Mouse (Mus musculus) MEL (cell line): Measurements from ENCODE around the gene Rrp7a. TPM values are rescaled to one million over a fixed set of nuclear protein-coding genes. Genes with fewer than 3 reads are reported as not detected.

Experiments used
- DNase-seq: peaks from one replicate; pipeline ENCODE4 v3.0.0; 2011; ENCODE audit warnings: low read depth, low spot score
- H3K27ac ChIP-seq: 2 replicates; pipeline ENCODE4 v1.5.1; 2012; ENCODE audit warnings: low read depth, mild to moderate bottlenecking, control low read depth, low read length, moderate library complexity; ENCODE audit not compliant: control insufficient read depth
- H3K27me3 ChIP-seq, 2 experiments: fragments of 150-350 bp in 1 of 2; sonication (generic) in 1 of 2; 2 replicates each; pipeline ENCODE4 v1.6.1; 2012; ENCODE audit warnings: low read length in 2 of 2, mild to moderate bottlenecking in 2 of 2, improper control_type of control experiment in 1 of 2, moderate library complexity in 1 of 2; ENCODE audit not compliant: insufficient read depth in 2 of 2, control insufficient read depth in 1 of 2
- H3K36me3 ChIP-seq, 2 experiments: 2 replicates each; pipeline ENCODE4 v1.6.1; 2012 to 2014; ENCODE audit warnings: low read length in 2 of 2, improper control_type of control experiment in 1 of 2, inconsistent platforms in 1 of 2, mild to moderate bottlenecking in 1 of 2; ENCODE audit not compliant: insufficient read depth in 2 of 2, control insufficient read depth in 1 of 2
- H3K4me1 ChIP-seq, 2 experiments: fragments of 150-350 bp in 1 of 2; sonication (generic) in 1 of 2; 2 replicates each; pipeline ENCODE4 v1.6.1; 2012; ENCODE audit warnings: low read length in 2 of 2, improper control_type of control experiment in 1 of 2, mild to moderate bottlenecking in 1 of 2; ENCODE audit not compliant: insufficient read depth in 2 of 2, control insufficient read depth in 1 of 2
- H3K4me3 ChIP-seq, 2 experiments: fragments of 150-350 bp in 1 of 2; sonication (generic) in 1 of 2; 2 replicates each; pipeline ENCODE4 v1.5.1; 2012; ENCODE audit warnings: low read depth in 2 of 2, low read length in 2 of 2, mild to moderate bottlenecking in 2 of 2, moderate library complexity in 2 of 2, control low read depth in 1 of 2, improper control_type of control experiment in 1 of 2; ENCODE audit not compliant: control insufficient read depth in 1 of 2, insufficient read depth in 1 of 2
- H3K79me2 ChIP-seq: 2 replicates; pipeline ENCODE4 v1.6.1; 2012; ENCODE audit warnings: mild to moderate bottlenecking, low read length, moderate library complexity; ENCODE audit not compliant: control insufficient read depth, poor library complexity, insufficient read depth
- H3K9ac ChIP-seq: 2 replicates; pipeline ENCODE4 v1.6.1; 2012; ENCODE audit warnings: low read depth, mild to moderate bottlenecking, control low read depth, low read length, moderate library complexity; ENCODE audit not compliant: control insufficient read depth, poor library complexity, severe bottlenecking
- H3K9me3 ChIP-seq: fragments of 150-350 bp; sonication (generic); replicated peaks from 2 replicates; pipeline ENCODE4 v1.6.1; 2012; ENCODE audit warnings: mild to moderate bottlenecking, low read length, improper control_type of control experiment, moderate library complexity; ENCODE audit not compliant: insufficient read depth
- CTCF ChIP-seq, 3 experiments: IDR thresholded peaks in 2 of 3; conservative IDR thresholded peaks in 1 of 3; 2 replicates each; pipeline ENCODE4 v1.5.1; 2011 to 2012; ENCODE audit warnings: low read length in 3 of 3, low read depth in 2 of 3, mild to moderate bottlenecking in 2 of 3, improper control_type of control experiment in 1 of 3, inconsistent platforms in 1 of 3, mixed read lengths in 1 of 3, moderate library complexity in 1 of 3; ENCODE audit not compliant: control insufficient read depth in 1 of 3, insufficient read depth in 1 of 3, poor library complexity in 1 of 3, severe bottlenecking in 1 of 3
- E2F4 ChIP-seq: IDR thresholded peaks from 2 replicates; pipeline ENCODE4 v1.6.1; 2011; ENCODE audit warnings: low read depth, low read length, improper control_type of control experiment, borderline replicate concordance
- GABPA ChIP-seq: IDR thresholded peaks from 2 replicates; pipeline ENCODE4 v1.6.1; 2012; ENCODE audit warnings: low read depth, mild to moderate bottlenecking, inconsistent platforms, low read length, improper control_type of control experiment, moderate library complexity
- MAZ ChIP-seq: IDR thresholded peaks from 2 replicates; pipeline ENCODE4 v1.6.1; 2012; ENCODE audit warnings: low read depth, mild to moderate bottlenecking, inconsistent platforms, low read length, improper control_type of control experiment
- MXI1 ChIP-seq: IDR thresholded peaks from 2 replicates; pipeline ENCODE4 v1.6.1; 2011; ENCODE audit warnings: mild to moderate bottlenecking, low read depth, low read length, improper control_type of control experiment
- MYC ChIP-seq: IDR thresholded peaks from 2 replicates; pipeline ENCODE4 v1.6.1; 2011; ENCODE audit warnings: low read depth, mild to moderate bottlenecking, low read length, improper control_type of control experiment, moderate library complexity
- POLR2AphosphoS2 ChIP-seq: IDR thresholded peaks from 2 replicates; pipeline ENCODE4 v1.6.1; 2011; ENCODE audit warnings: low read length, improper control_type of control experiment
- RAD21 ChIP-seq: IDR thresholded peaks from 2 replicates; pipeline ENCODE4 v1.6.1; 2011; ENCODE audit warnings: mild to moderate bottlenecking, low read depth, low read length, improper control_type of control experiment
- SMC3 ChIP-seq: IDR thresholded peaks from 2 replicates; pipeline ENCODE4 v1.6.1; 2011; ENCODE audit warnings: low read depth, low read length, improper control_type of control experiment
- ZKSCAN1 ChIP-seq: IDR thresholded peaks from 2 replicates; pipeline ENCODE4 v1.6.1; 2012; ENCODE audit warnings: low read depth, mild to moderate bottlenecking, inconsistent platforms, low read length, improper control_type of control experiment, moderate library complexity
- polyA plus RNA-seq, 2 experiments: library from polyadenylated mRNA; stranded (reverse) in 1 of 2; unstranded in 1 of 2; fragments of >175 nt in 1 of 2; fragments of >200 nt in 1 of 2; gene quantifications; 2 replicates each; pipeline versions ENCODE4 v1.2.1 to v1.2.4; 2012; ENCODE audit warnings: low replicate concordance in 2 of 2, low read depth in 1 of 2; ENCODE audit not compliant: insufficient read length in 2 of 2, insufficient read depth in 1 of 2, missing spikeins in 1 of 2
- total RNA-seq: library from RNA; depleted of rRNA; stranded (reverse); fragments of 300-350 nt; gene quantifications from 2 replicates; pipeline ENCODE4 v1.2.3, GENCODE M21; 2012

Gene Rrp7a
- total and polyA plus RNA-seq, 3 experiments = 155 to 483 (median 283) TPM

- peaks cover 5% of the 10 kb centered on the region; the same call in 1 of the 2 replicates for H3K79me2 ChIP-seq
- no peak overlapping the region for H3K9ac ChIP-seq
- H3K4me3 ChIP-seq = no peak overlapping the region
- TF ChIP-seq GABPA (no peak), MYC (no peak), ZKSCAN1 (no peak)
- TF ChIP-seq, all 39 proteins: peak for 0
- DNase-seq = no peak
- H3K27ac ChIP-seq = no peak overlapping the region
- H3K36me3 ChIP-seq = no peaks in the 10 kb centered on the region
- no peaks in the 10 kb centered on the region for H3K9me3 ChIP-seq
- H3K4me1 ChIP-seq = no peaks in the 10 kb centered on the region
- no peaks in the 10 kb centered on the region for H3K27me3 ChIP-seq
These were observed 7.5 kb downstream of the Rrp7a start for GRCm38 (mm10) chr15:83115071-83115470.

GRCm38 (mm10) chr15:83114106-83114505, 8.5 kb downstream of the Rrp7a start:
- Histone ChIP-seq H3K27me3 (no peaks in the 10 kb centered on the region), H3K36me3 (no peaks in the 10 kb centered on the region), H3K4me1 (no peaks in the 10 kb centered on the region), H3K79me2 (peaks cover 2% of the 10 kb centered on the region; the same call in 1 of the 2 replicates), H3K4me3 (no peak overlapping the region), H3K9ac (no peak overlapping the region), H3K27ac (no peak overlapping the region)
- no peak for DNase-seq
- TF ChIP-seq MAZ (no peak), POLR2AphosphoS2 (no peak)
- TF ChIP-seq, all 39 proteins: peak for 0
- H3K9me3 ChIP-seq = no peaks in the 10 kb centered on the region

- TF ChIP-seq CTCF (IDR thresholded peaks at IDR 0.05 in 2 of 3, conservative IDR thresholded peaks at IDR 0.05 in 1 of 3; ENCODE audit: control insufficient read depth in 1 of 3, insufficient read depth in 1 of 3, low read depth in 2 of 3, low read length in 3 of 3, poor library complexity in 1 of 3, severe bottlenecking in 1 of 3) (peak; percentile 27 to 75 (median 50); a peak in 5 of 6 replicates), E2F4 (no peak), MAZ (0 out of 2 replicates have a peak, but pooled peaks have one; percentile 20), MXI1 (no peak), ZKSCAN1 (no peak), SMC3 (peak; percentile 49), RAD21 (peak; percentile 10; the same call in 1 of the 2 replicates)
- Histone ChIP-seq H3K9ac (no peak overlapping the region), H3K4me1 (no peaks in the 10 kb centered on the region), H3K9me3 (no peaks in the 10 kb centered on the region), H3K27me3 (no peaks in the 10 kb centered on the region), H3K4me3 (no peak overlapping the region), H3K36me3 (no peaks in the 10 kb centered on the region), H3K27ac (no peak overlapping the region), H3K79me2 (no peaks in the 10 kb centered on the region)
- DNase-seq = peak; percentile 56
These were observed 9.7 kb downstream of the Rrp7a start for GRCm38 (mm10) chr15:83112898-83113297.
